Mouse (Mus musculus): ENCODE measurements at regions not wholly inside any gene's neighbourhood (a gene's known extent, or its start where the extent isn't known, plus 50 kb on each side); places are given as distances from the start of the nearest gene placed in this dataset.

DNA sequence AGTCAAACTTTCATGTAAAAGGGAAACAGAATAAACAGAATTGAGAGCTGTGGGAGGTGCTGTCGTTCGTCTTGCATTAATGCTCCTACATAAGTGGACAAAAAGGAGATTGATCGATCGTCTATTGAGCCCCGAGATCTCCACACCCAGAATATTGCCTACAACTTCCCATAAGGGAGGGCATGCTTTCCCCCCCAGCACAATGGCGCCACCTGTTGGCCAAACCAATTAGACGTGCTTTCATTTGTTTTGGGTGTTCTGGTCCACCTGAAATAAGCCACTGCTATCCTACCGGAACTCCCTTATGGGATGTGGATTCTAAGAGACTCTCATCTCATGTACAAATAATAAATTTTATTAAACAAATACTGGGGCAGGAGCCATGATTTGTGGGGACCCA, 457.5 kb downstream of the Kcnj2 start:
- 63% methylated on average over 8 of the region's 8 CpGs for WGBS
- Histone ChIP-seq H3K9ac (ENCODE audit: low read length) (no peak overlapping the region), H3K27ac (replicated peaks) (no peak overlapping the region), H3K4me2 (replicated peaks; ENCODE audit: low read depth) (no peak overlapping the region), H3K27me3 (ENCODE audit: control insufficient read depth, insufficient read depth, low read length) (no peaks in the 10 kb centered on the region), H3K4me1 (replicated peaks; ENCODE audit: control insufficient read depth, insufficient read depth) (no peaks in the 10 kb centered on the region), H3K4me3 (ENCODE audit: low read depth, low read length) (no peak overlapping the region), H3K36me3 (ENCODE audit: control insufficient read depth, insufficient read depth, low read length) (no peaks in the 10 kb centered on the region), H3K9me3 (ENCODE audit: control insufficient read depth, low read length) (no peaks in the 10 kb centered on the region)
- DNase-seq (ENCODE audit: low spot score) = peak; percentile 52
- TF ChIP-seq EP300 (optimal IDR thresholded peaks at IDR 0.05) (no peak), CTCF (IDR thresholded peaks at IDR 0.05; ENCODE audit: low read depth) (peak; percentile 76)
- no peak for ATAC-seq (ENCODE audit: low FRiP score, low TSS enrichment)

DNA sequence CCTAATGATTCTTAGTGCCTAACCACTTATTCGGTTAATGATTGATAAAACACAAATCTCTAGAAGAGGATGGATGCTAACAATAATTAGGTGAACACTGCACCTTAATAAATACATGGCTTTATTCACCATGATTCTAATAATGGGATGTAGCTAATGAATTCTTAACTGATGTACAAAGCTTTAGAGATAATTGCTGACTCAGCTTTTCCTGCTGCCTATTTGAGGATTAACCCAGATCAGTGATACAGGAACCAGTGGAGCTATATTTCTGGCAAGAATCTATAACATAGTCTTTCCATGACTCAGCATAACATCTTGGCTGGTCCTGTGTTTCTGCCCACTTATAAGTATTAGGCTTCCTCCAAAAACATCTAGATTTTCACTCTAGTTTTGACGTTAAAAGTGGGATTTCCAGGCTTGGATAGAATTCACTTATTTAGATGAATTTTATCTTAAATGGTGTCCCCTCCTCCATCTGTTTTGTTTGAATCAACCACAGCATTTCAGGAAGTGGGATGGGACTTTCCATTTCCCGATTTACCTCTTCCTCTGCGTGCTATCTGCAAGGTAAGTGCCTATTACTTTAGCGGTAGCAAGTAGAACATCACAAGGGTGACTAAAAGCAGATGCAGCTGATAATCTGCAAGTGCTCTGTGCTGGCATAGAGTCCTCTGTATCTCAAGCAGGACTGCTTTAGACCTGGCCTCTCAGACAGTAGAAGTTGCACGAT, 460.2 kb downstream of the Kcnj2 start:
- ATAC-seq (ENCODE audit: low FRiP score, low TSS enrichment) (no peak), DNase-seq (ENCODE audit: low spot score) (no peak)
- Histone ChIP-seq H3K27ac (replicated peaks) (no peak overlapping the region), H3K4me2 (replicated peaks; ENCODE audit: low read depth) (no peak overlapping the region), H3K4me3 (ENCODE audit: low read depth, low read length) (no peak overlapping the region), H3K9ac (ENCODE audit: low read length) (no peak overlapping the region), H3K4me1 (replicated peaks; ENCODE audit: control insufficient read depth, insufficient read depth) (no peaks in the 10 kb centered on the region), H3K36me3 (ENCODE audit: control insufficient read depth, insufficient read depth, low read length) (no peaks in the 10 kb centered on the region), H3K27me3 (ENCODE audit: control insufficient read depth, insufficient read depth, low read length) (no peaks in the 10 kb centered on the region), H3K9me3 (ENCODE audit: control insufficient read depth, low read length) (no peaks in the 10 kb centered on the region)
- WGBS = 80% methylated on average over 6 of the region's 6 CpGs
- TF ChIP-seq EP300 (optimal IDR thresholded peaks at IDR 0.05) (no peak), CTCF (IDR thresholded peaks at IDR 0.05; ENCODE audit: low read depth) (no peak)

DNA sequence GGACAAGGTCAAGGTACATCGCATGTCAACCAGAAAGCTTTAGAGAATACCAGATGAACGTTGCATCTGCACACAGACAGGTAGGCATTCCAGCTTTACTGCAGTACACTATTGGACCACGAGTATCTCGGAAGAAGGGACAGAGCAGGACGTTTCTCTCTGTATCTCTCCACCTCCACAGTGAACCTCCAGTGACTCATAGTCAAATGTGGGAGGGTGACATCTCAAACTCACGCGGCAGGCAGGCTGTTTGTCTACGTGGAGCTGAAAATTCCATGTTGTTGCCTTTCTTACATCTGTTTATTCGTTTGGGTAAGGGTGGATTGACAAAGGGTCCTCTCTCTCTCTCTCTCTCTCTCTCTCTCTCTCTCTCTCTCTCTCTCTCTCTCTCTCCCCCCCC, 463.6 kb downstream of the Kcnj2 start:
- H3K9ac ChIP-seq (ENCODE audit: low read length) = no peak overlapping the region
- WGBS = 62% methylated on average over 9 of the region's 9 CpGs
- H3K9me3 ChIP-seq (ENCODE audit: control insufficient read depth, low read length) = no peaks in the 10 kb centered on the region
- no peak overlapping the region for H3K4me2 ChIP-seq (replicated peaks; ENCODE audit: low read depth)
- no peak for ATAC-seq (ENCODE audit: low FRiP score, low TSS enrichment)
- no peak for TF ChIP-seq EP300 (optimal IDR thresholded peaks at IDR 0.05)
- no peak for TF ChIP-seq CTCF (IDR thresholded peaks at IDR 0.05; ENCODE audit: low read depth)
- H3K27ac ChIP-seq (replicated peaks) = no peak overlapping the region
- DNase-seq (ENCODE audit: low spot score) = no peak
- no peaks in the 10 kb centered on the region for H3K4me1 ChIP-seq (replicated peaks; ENCODE audit: control insufficient read depth, insufficient read depth)
- H3K27me3 ChIP-seq (ENCODE audit: control insufficient read depth, insufficient read depth, low read length) = no peaks in the 10 kb centered on the region
- H3K4me3 ChIP-seq (ENCODE audit: low read depth, low read length) = no peak overlapping the region
- no peaks in the 10 kb centered on the region for H3K36me3 ChIP-seq (ENCODE audit: control insufficient read depth, insufficient read depth, low read length)

DNA sequence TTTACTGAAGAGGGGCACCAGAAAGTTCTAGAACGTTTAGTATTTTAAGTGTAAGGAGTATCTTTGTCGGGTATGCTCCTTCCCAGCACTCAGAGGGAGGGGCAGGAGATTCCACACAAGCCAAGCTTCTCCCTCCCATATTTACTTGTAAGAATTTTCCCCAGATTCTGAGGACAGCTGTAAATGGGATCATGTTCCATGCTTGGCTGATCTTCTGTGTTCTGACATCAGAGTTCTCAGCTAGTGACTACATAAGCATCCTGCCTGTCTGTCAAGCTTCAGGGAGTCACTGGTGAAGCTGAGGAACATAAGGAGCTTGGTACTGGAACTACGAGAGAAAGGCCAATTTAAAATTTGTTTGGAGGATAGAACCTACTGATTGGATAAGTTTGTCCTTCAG, 464.9 kb downstream of the Kcnj2 start:
- DNase-seq (ENCODE audit: low spot score) (no peak), ATAC-seq (ENCODE audit: low FRiP score, low TSS enrichment) (no peak)
- WGBS = 52% methylated on average over 3 of the region's 3 CpGs
- no peak overlapping the region for H3K27ac ChIP-seq (replicated peaks)
- no peaks in the 10 kb centered on the region for H3K9me3 ChIP-seq (ENCODE audit: control insufficient read depth, low read length)
- no peak overlapping the region for H3K4me3 ChIP-seq (ENCODE audit: low read depth, low read length)
- H3K36me3 ChIP-seq (ENCODE audit: control insufficient read depth, insufficient read depth, low read length) = no peaks in the 10 kb centered on the region
- no peak overlapping the region for H3K9ac ChIP-seq (ENCODE audit: low read length)
- H3K27me3 ChIP-seq (ENCODE audit: control insufficient read depth, insufficient read depth, low read length) = no peaks in the 10 kb centered on the region
- H3K4me2 ChIP-seq (replicated peaks; ENCODE audit: low read depth) = no peak overlapping the region
- no peak for TF ChIP-seq EP300 (optimal IDR thresholded peaks at IDR 0.05)
- no peak for TF ChIP-seq CTCF (IDR thresholded peaks at IDR 0.05; ENCODE audit: low read depth)
- no peaks in the 10 kb centered on the region for H3K4me1 ChIP-seq (replicated peaks; ENCODE audit: control insufficient read depth, insufficient read depth)

DNA sequence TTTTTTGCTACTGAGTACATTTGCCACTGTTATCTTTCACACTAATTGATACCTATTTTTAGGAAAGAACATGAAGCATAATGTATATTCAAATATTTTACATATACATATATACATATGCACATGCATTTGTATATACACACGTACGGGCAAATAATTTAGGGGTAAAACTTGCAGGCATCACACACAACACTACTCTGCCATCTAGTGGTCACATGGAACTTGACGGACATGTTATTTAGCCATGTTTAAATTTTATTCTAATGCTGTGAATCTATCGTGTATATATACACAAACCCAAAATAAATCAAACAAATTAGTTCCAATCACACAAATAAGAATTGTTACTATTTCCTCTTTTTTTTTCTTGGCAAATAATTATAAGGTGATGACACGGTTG, 466.5 kb downstream of the Kcnj2 start:
- H3K9ac ChIP-seq (ENCODE audit: low read length) = no peak overlapping the region
- WGBS = 19% methylated on average over 5 of the region's 5 CpGs
- no peak overlapping the region for H3K4me2 ChIP-seq (replicated peaks; ENCODE audit: low read depth)
- TF ChIP-seq EP300 (optimal IDR thresholded peaks at IDR 0.05) (no peak), CTCF (IDR thresholded peaks at IDR 0.05; ENCODE audit: low read depth) (peak; percentile 83)
- H3K27me3 ChIP-seq (ENCODE audit: control insufficient read depth, insufficient read depth, low read length) = no peaks in the 10 kb centered on the region
- no peaks in the 10 kb centered on the region for H3K4me1 ChIP-seq (replicated peaks; ENCODE audit: control insufficient read depth, insufficient read depth)
- no peak overlapping the region for H3K4me3 ChIP-seq (ENCODE audit: low read depth, low read length)
- DNase-seq (ENCODE audit: low spot score) (no peak), ATAC-seq (ENCODE audit: low FRiP score, low TSS enrichment) (no peak)
- no peak overlapping the region for H3K27ac ChIP-seq (replicated peaks)
- H3K9me3 ChIP-seq (ENCODE audit: control insufficient read depth, low read length) = no peaks in the 10 kb centered on the region
- no peaks in the 10 kb centered on the region for H3K36me3 ChIP-seq (ENCODE audit: control insufficient read depth, insufficient read depth, low read length)

DNA sequence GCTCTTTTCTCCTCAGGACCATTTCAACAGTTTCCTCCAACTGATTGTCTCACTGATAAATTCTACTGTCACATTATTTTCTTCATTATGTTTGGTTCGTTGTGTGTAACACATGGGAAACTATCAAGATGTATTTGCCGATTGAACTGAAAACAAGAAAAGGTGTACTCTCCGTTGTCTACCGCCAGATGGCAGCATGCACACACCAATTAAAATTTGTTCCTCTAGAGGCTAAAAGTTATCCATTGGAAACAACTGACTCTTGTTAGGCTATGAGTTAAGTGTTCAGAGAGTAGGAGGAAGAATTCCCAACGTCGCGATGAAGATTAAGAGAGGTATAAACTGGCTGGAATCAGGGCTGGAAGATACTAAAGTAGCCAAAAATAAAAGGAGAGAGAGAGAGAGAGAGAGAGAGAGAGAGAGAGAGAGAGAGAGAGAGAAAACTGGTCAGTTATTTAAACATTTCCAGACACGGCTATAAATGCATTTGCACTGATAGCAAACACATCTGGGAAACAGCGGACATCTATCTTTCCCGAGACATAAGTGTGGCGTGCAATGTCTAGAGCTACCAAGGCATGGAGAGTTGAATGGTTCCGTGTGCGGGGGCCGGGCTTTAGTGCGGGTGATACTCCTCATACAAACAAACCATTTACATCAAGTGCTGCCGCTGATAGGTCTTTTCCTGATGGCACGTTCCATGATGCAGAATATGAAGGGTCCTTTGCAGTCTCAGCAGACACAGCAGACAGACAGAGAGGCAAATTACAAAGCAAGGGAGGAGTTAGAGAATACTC, 470.3 kb downstream of the Kcnj2 start:
- Histone ChIP-seq H3K4me3 (ENCODE audit: low read depth, low read length) (no peak overlapping the region), H3K27me3 (ENCODE audit: control insufficient read depth, insufficient read depth, low read length) (no peaks in the 10 kb centered on the region), H3K4me2 (replicated peaks; ENCODE audit: low read depth) (peak overlapping the region; percentile 44), H3K27ac (replicated peaks) (no peak overlapping the region), H3K9ac (ENCODE audit: low read length) (no peak overlapping the region), H3K4me1 (replicated peaks; ENCODE audit: control insufficient read depth, insufficient read depth) (no peaks in the 10 kb centered on the region), H3K9me3 (ENCODE audit: control insufficient read depth, low read length) (no peaks in the 10 kb centered on the region), H3K36me3 (ENCODE audit: control insufficient read depth, insufficient read depth, low read length) (no peaks in the 10 kb centered on the region)
- ATAC-seq (ENCODE audit: low FRiP score, low TSS enrichment) (no peak), DNase-seq (ENCODE audit: low spot score) (peak; percentile 72)
- WGBS = 22% methylated on average over 17 of the region's 17 CpGs
- TF ChIP-seq EP300 (optimal IDR thresholded peaks at IDR 0.05) (no peak), CTCF (IDR thresholded peaks at IDR 0.05; ENCODE audit: low read depth) (peak; percentile 94)
